Mouse (Mus musculus): ENCODE measurements around the gene Fa2h.

DNA sequence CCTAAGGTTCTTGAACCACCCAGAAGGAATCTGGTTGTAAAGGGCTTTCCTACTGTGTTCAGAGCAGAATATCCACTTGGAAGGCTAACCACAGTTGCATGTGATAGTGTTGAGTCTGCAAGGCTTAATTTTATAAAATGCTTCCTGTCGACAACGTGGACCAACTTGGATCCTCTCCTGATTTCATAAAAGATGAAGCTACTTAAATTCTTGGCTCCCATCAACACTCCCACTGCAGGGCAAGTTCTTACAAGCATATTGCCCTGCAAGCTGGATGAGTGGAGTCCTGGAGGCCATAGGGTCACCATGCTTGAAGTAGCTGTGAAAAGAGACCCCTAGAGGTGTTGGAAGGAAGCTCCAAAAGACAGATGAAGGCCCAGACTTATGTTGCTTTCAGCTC, 29.0 kb upstream of the Fa2h start:
- no peak for TF ChIP-seq POLR2A (IDR thresholded peaks at IDR 0.05; ENCODE audit: control insufficient read depth, extremely low read depth, insufficient read depth, low read length, poor library complexity)
- no peak for TF ChIP-seq CTCF (IDR thresholded peaks at IDR 0.05; ENCODE audit: borderline replicate concordance, control insufficient read depth, extremely low read depth, insufficient read depth, low read length, poor library complexity)
